Mouse (Mus musculus) hindbrain, embryonic 12.5 days (tissue): Measurements from ENCODE around the gene Serac1. TPM values are rescaled to one million over a fixed set of nuclear protein-coding genes. Genes with fewer than 3 reads are reported as not detected.

Experiments used
- ATAC-seq: fragments of 200-750 bp; cut with Nextera tagmentation; 2 replicates; pipeline ENCODE4 v1.8.0; 2017; ENCODE audit warnings: moderate TSS enrichment; ENCODE audit not compliant: low FRiP score
- H3K27ac ChIP-seq: fragments of 300-500 bp; sonication (generic); 2 replicates; pipeline ENCODE4 v1.5.1; 2016; ENCODE audit warnings: mild to moderate bottlenecking
- H3K27me3 ChIP-seq: fragments of 300-500 bp; sonication (generic); 2 replicates; pipeline ENCODE4 v1.6.1; 2016; ENCODE audit warnings: mild to moderate bottlenecking
- H3K36me3 ChIP-seq: fragments of 300-500 bp; sonication (generic); 2 replicates; pipeline ENCODE4 v1.6.1; 2016; ENCODE audit warnings: mild to moderate bottlenecking
- H3K4me1 ChIP-seq: fragments of 300-500 bp; sonication (generic); 2 replicates; pipeline ENCODE4 v1.6.1; 2016
- H3K4me2 ChIP-seq: fragments of 300-500 bp; sonication (generic); replicated peaks from 2 replicates; pipeline ENCODE4 v1.6.1; 2016; ENCODE audit warnings: mild to moderate bottlenecking
- H3K4me3 ChIP-seq: fragments of 300-500 bp; sonication (generic); 2 replicates; pipeline ENCODE4 v1.5.1; 2016; ENCODE audit warnings: mild to moderate bottlenecking
- H3K9ac ChIP-seq: fragments of 300-500 bp; sonication (generic); 2 replicates; pipeline ENCODE4 v1.6.1; 2016; ENCODE audit warnings: mild to moderate bottlenecking, moderate library complexity
- H3K9me3 ChIP-seq: fragments of 300-500 bp; sonication (generic); replicated peaks from 2 replicates; pipeline ENCODE4 v1.6.1; 2016; ENCODE audit warnings: mild to moderate bottlenecking
- WGBS: fragments of 180-500 bp; shearing (Covaris S2); methylation state at CpG from one replicate; pipeline ENCODE4 v1.1.7; 2016; 5-methylcytosine and 5-hydroxymethylcytosine counted together
- polyA plus RNA-seq: library from polyadenylated mRNA; unstranded; fragments of >200 nt; fragmentation: Nextera tagmentation; extraction: Ambion mirVana; gene quantifications from 2 replicates; pipeline ENCODE4 v1.2.1, GENCODE M21; 2016

The Serac1 gene
- polyA plus RNA-seq, 1 experiment from 2014 or later: 12.8 TPM

- Histone ChIP-seq H3K36me3 (peaks cover 8% of the 10 kb centered on the region; the same call in 1 of the 2 replicates), H3K27me3 (no peaks in the 10 kb centered on the region), H3K9me3 (no peaks in the 10 kb centered on the region), H3K4me1 (peaks cover 22% of the 10 kb centered on the region), H3K4me2 (peak within 1 kb of the TSS; percentile 67), H3K4me3 (peak within 1 kb of the TSS; percentile 91), H3K9ac (peak within 1 kb of the TSS; percentile 97), H3K27ac (peak within 1 kb of the TSS; percentile 98)
- under 1% methylated on average over 34 of the region's 76 CpGs for WGBS
- peak; percentile 98 for ATAC-seq
Measured at GRCm38 (mm10) chr17:6106361-6107014, 26.9 kb upstream of the Serac1 start, which contains the start of gene Tulp4. Gene Tulp4, plus strand, starts transcription at chr17:6106437.

- H3K27ac ChIP-seq: no peak overlapping the region
- no peak overlapping the region for H3K4me3 ChIP-seq
- H3K36me3 ChIP-seq: no peaks in the 10 kb centered on the region
- H3K4me1 ChIP-seq: peaks cover 8% of the 10 kb centered on the region
- no peak overlapping the region for H3K4me2 ChIP-seq
- no peak overlapping the region for H3K9ac ChIP-seq
- ATAC-seq: no peak
- WGBS: 79% methylated on average over 6 of the region's 6 CpGs
- H3K27me3 ChIP-seq: no peaks in the 10 kb centered on the region
- no peaks in the 10 kb centered on the region for H3K9me3 ChIP-seq
Measured at GRCm38 (mm10) chr17:6103566-6103965, 24.0 kb upstream of the Serac1 start.

- Histone ChIP-seq H3K27ac (no peak overlapping the region), H3K9ac (no peak overlapping the region), H3K27me3 (no peaks in the 10 kb centered on the region), H3K4me2 (no peak overlapping the region), H3K9me3 (no peaks in the 10 kb centered on the region), H3K4me1 (no peaks in the 10 kb centered on the region), H3K4me3 (no peak overlapping the region), H3K36me3 (no peaks in the 10 kb centered on the region)
- 90% methylated on average over 3 of the region's 3 CpGs for WGBS
- no peak for ATAC-seq
Measured at GRCm38 (mm10) chr17:6102287-6102686, 22.7 kb upstream of the Serac1 start.

- 24% methylated on average over 4 of the region's 4 CpGs for WGBS
- Histone ChIP-seq H3K9me3 (no peaks in the 10 kb centered on the region), H3K36me3 (no peaks in the 10 kb centered on the region), H3K27ac (no peak overlapping the region), H3K4me2 (no peak overlapping the region), H3K4me1 (no peaks in the 10 kb centered on the region), H3K9ac (no peak overlapping the region), H3K4me3 (no peak overlapping the region), H3K27me3 (no peaks in the 10 kb centered on the region)
- ATAC-seq: 0 out of 2 replicates have a peak, but pooled peaks have one; percentile 63
Measured at GRCm38 (mm10) chr17:6097884-6098283, 18.3 kb upstream of the Serac1 start.

- peaks cover 13% of the 10 kb centered on the region; the same call in 1 of the 2 replicates for H3K36me3 ChIP-seq
- H3K9ac ChIP-seq: no peak overlapping the region
- no peaks in the 10 kb centered on the region for H3K4me1 ChIP-seq
- no peak overlapping the region for H3K4me2 ChIP-seq
- ATAC-seq: no peak
- no peak overlapping the region for H3K4me3 ChIP-seq
- H3K9me3 ChIP-seq: no peaks in the 10 kb centered on the region
- H3K27ac ChIP-seq: no peak overlapping the region
- H3K27me3 ChIP-seq: no peaks in the 10 kb centered on the region
Measured at GRCm38 (mm10) chr17:6095579-6095978, 16.0 kb upstream of the Serac1 start.

GRCm38 (mm10) chr17:6091604-6092003, 12.1 kb upstream of the Serac1 start:
- Histone ChIP-seq H3K36me3 (peaks cover 25% of the 10 kb centered on the region; the same call in 1 of the 2 replicates), H3K4me1 (no peaks in the 10 kb centered on the region), H3K27me3 (no peaks in the 10 kb centered on the region), H3K4me3 (no peak overlapping the region), H3K9ac (no peak overlapping the region), H3K4me2 (no peak overlapping the region), H3K27ac (no peak overlapping the region), H3K9me3 (no peaks in the 10 kb centered on the region)
- 93% methylated on average over 6 of the region's 6 CpGs for WGBS
- no peak for ATAC-seq

GRCm38 (mm10) chr17:6083323-6083890, 3.9 kb upstream of the Serac1 start:
- no peak overlapping the region for H3K4me3 ChIP-seq
- H3K9me3 ChIP-seq: no peaks in the 10 kb centered on the region
- H3K4me1 ChIP-seq: peaks cover 10% of the 10 kb centered on the region
- no peak overlapping the region for H3K4me2 ChIP-seq
- ATAC-seq: no peak
- WGBS: 94% methylated on average over 5 of the region's 5 CpGs
- no peak overlapping the region for H3K27ac ChIP-seq
- no peaks in the 10 kb centered on the region for H3K27me3 ChIP-seq
- H3K36me3 ChIP-seq: peaks cover 27% of the 10 kb centered on the region
- no peak overlapping the region for H3K9ac ChIP-seq

GRCm38 (mm10) chr17:6073405-6073804, 6.1 kb downstream of the Serac1 start:
- 89% methylated on average over 7 of the region's 7 CpGs for WGBS
- H3K4me3 ChIP-seq: no peak overlapping the region
- no peak for ATAC-seq
- no peak overlapping the region for H3K4me2 ChIP-seq
- H3K9ac ChIP-seq: no peak overlapping the region
- no peaks in the 10 kb centered on the region for H3K27me3 ChIP-seq
- H3K9me3 ChIP-seq: no peaks in the 10 kb centered on the region
- no peak overlapping the region for H3K27ac ChIP-seq
- H3K36me3 ChIP-seq: peaks cover 53% of the 10 kb centered on the region
- H3K4me1 ChIP-seq: peaks cover 3% of the 10 kb centered on the region; the same call in 1 of the 2 replicates

- peaks cover 75% of the 10 kb centered on the region for H3K36me3 ChIP-seq
- H3K4me2 ChIP-seq: no peak overlapping the region
- H3K4me3 ChIP-seq: no peak overlapping the region
- WGBS: 93% methylated on average over 6 of the region's 6 CpGs
- no peaks in the 10 kb centered on the region for H3K9me3 ChIP-seq
- no peak overlapping the region for H3K9ac ChIP-seq
- H3K27me3 ChIP-seq: no peaks in the 10 kb centered on the region
- no peak overlapping the region for H3K27ac ChIP-seq
- no peaks in the 10 kb centered on the region for H3K4me1 ChIP-seq
- ATAC-seq: no peak
Measured at GRCm38 (mm10) chr17:6069866-6070265, 9.7 kb downstream of the Serac1 start.

- Histone ChIP-seq H3K27ac (no peak overlapping the region), H3K4me1 (no peaks in the 10 kb centered on the region), H3K4me2 (no peak overlapping the region), H3K36me3 (peaks cover 84% of the 10 kb centered on the region), H3K9ac (no peak overlapping the region), H3K4me3 (no peak overlapping the region), H3K27me3 (no peaks in the 10 kb centered on the region), H3K9me3 (no peaks in the 10 kb centered on the region)
- ATAC-seq: no peak
- WGBS: 98% methylated on average over 7 of the region's 7 CpGs
Measured at GRCm38 (mm10) chr17:6067613-6068012, 11.9 kb downstream of the Serac1 start.

- Histone ChIP-seq H3K9ac (no peak overlapping the region), H3K4me2 (no peak overlapping the region), H3K9me3 (no peaks in the 10 kb centered on the region), H3K36me3 (peaks cover 71% of the 10 kb centered on the region), H3K4me1 (no peaks in the 10 kb centered on the region), H3K27ac (no peak overlapping the region), H3K27me3 (no peaks in the 10 kb centered on the region), H3K4me3 (no peak overlapping the region)
- 83% methylated on average over 2 of the region's 2 CpGs for WGBS
- ATAC-seq: no peak
Measured at GRCm38 (mm10) chr17:6066021-6066420, 13.5 kb downstream of the Serac1 start.

GRCm38 (mm10) chr17:6063532-6063931, 16.0 kb downstream of the Serac1 start:
- Histone ChIP-seq H3K36me3 (peaks cover 62% of the 10 kb centered on the region), H3K27me3 (no peaks in the 10 kb centered on the region), H3K4me2 (no peak overlapping the region), H3K9me3 (no peaks in the 10 kb centered on the region), H3K27ac (no peak overlapping the region), H3K9ac (no peak overlapping the region), H3K4me3 (no peak overlapping the region), H3K4me1 (no peaks in the 10 kb centered on the region)
- ATAC-seq: no peak
- WGBS: 92% methylated on average over 5 of the region's 5 CpGs

- Histone ChIP-seq H3K27me3 (no peaks in the 10 kb centered on the region), H3K27ac (no peak overlapping the region), H3K36me3 (peaks cover 65% of the 10 kb centered on the region), H3K4me2 (no peak overlapping the region), H3K4me3 (no peak overlapping the region), H3K4me1 (no peaks in the 10 kb centered on the region), H3K9me3 (no peaks in the 10 kb centered on the region), H3K9ac (no peak overlapping the region)
- no peak for ATAC-seq
- WGBS: 78% methylated on average over 8 of the region's 8 CpGs
Measured at GRCm38 (mm10) chr17:6062793-6063192, 16.7 kb downstream of the Serac1 start.
